Mouse (Mus musculus): ENCODE measurements around the gene Pip4p1. TPM values are rescaled to one million over a fixed set of nuclear protein-coding genes. Genes with fewer than 3 reads are reported as not detected.

Gene Pip4p1
- 86.2 TPM for total RNA-seq (2023)

DNA sequence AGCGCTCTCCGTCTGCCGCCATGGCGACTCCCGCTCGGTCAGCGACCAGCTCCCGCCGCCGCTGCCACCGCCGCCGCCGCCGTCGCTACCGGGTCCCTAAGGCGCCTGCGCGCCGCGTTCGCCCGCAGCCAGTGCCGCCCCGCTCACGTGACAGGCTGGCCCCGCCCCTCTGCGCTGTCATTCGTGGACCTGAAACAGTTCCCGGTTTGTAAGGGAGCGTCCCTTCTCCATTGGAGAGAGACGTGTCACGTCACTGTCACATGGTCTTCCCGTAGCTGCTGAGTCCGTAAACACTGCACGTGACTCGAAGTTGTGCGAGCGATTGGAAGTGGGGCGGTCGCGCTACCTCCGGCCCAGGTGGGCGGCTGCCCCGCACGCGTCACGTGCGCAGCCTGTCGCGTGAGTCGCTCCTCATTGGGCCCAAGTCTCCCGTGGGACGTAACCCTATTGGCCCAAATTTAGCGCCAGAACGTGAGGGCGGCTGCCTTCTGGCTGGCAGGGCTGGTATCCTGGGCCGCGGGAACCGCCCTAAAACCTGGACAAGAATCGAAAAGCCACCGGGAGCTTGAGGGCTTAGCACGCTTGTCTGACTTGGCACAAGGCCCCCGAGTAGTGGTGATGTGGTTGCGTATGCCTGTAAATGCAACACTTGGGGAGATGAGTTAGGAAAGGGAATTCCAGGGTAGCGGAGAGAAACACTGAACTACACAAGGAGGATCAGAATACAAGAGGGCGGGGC lies at the start of gene Pip4p1, which contains the start of gene Pnp:
Gene Pip4p1, minus strand, starts transcription at position 103 of the 739 bp plus-strand sequence.
Gene Pnp, plus strand, starts transcription at position 329 of the 739 bp plus-strand sequence.

DNA sequence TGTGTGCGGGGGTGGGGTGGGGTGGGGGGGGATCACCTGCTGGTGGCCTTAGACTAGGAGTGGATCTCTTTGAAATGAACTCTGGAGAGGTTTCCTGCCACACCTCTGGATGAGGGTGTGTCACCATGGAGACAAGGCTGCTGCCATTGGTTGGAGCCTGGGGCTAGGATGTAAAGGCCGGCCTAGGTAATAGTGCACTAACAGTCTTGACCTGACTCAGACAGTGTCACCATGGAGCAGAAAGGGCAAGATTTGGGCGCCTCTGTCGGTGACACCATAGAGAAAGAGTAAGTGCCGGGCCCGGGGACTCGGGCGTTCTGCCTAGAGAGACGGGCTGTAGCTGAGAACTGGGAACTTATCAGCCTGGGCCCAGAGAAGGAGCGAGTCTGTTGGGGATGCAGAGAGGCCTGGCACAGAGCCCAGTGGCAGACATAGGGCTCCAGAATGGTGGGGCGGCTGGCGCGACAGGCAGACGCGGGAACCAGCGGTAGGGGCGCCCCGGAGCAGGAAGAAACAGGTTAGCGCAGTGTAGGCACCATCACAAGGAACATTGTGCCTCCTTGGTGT lies 25.4 kb upstream of the Pip4p1 start, which contains the start of gene Pnp2:
Gene Pnp2, plus strand, starts transcription at position 51 of the 567 bp plus-strand sequence.

GRCm38 (mm10) chr14:50943932-50944667 lies 13.4 kb upstream of the Pip4p1 start, which contains the start of gene Gm49342:
Gm49342 (plus strand) TSS chr14:50944517.

DNA sequence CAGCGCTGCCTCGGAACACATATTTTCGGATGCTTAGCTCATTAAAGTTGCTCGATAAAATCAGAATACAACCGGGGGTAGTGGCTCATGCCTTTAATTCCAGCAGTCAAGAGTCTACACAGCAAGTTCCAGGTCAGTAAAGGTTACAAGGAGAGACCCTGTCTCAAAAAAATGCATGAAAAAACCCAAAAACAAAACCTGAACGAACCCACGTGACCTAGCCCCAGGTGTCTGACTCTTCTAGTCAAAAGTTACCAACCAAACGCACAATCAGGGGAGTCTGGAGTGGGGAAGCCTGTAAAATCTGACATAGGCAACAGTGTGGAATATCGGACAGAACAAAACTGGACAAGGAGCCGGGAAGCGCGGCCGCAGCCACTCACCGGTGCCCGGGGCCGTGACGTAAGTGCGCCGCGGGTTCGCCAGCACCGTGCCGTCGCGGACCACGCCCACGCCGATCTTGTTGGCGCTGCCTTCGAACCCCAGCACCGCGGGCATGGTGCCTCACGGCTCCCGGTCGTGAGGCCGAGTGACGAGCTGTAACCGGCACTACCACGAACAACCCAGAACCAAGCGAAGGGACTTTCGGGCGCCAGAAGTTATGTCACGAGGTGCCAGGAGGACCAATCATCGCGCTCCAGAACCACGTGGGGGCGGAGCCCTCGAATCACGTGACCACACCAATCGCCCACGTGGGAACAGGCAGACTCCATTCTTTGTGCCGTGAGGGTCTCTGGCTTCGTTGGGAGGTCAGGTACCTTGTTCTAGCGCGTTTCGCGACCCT lies 6.2 kb downstream of the Pip4p1 start, which contains the start of the genes Osgep and Apex1:
Gene Osgep, minus strand, starts transcription at position 613 of the 784 bp plus-strand sequence.
Gene Apex1, plus strand, starts transcription at position 688 of the 784 bp plus-strand sequence.

DNA sequence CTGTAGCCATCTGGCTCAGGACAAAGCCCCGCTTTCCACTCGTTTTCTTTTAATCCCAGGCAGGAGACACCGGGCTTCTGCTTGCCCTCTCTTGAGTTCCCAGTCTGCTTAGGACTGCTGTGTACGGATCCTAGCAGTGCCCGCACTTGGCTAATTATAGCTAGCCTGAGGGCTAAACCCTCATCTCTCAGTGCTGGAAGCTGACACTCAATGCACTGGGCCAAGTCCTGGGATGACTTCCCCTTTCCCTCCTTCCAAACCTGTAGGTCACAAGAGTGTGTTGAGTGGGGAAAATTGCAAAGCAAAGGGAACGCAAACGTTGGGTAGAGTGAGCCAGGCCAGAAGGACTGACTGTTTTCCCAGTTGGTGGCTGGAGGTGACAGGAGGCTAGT lies 33.3 kb downstream of the Pip4p1 start, which contains the start of gene Klhl33:
Gene Klhl33, minus strand, starts transcription at position 134 of the 392 bp plus-strand sequence.

Other genes with a start within 250 kb of the Pip4p1 start
- gene Olfr747, start 237.7 kb downstream of the Pip4p1 start, total RNA-seq (2023), result not detected
- not detected for gene Olfr748, start 223.5 kb downstream of the Pip4p1 start, total RNA-seq (2023)
- not detected for gene Olfr749, start 185.8 kb downstream of the Pip4p1 start, total RNA-seq (2023)
- gene Ttc5, start 145.3 kb downstream of the Pip4p1 start, total RNA-seq (2023), result 70.2 TPM
- 2.4 TPM for gene Ccnb1ip1, start 123.1 kb downstream of the Pip4p1 start, total RNA-seq (2023)
- gene Parp2, start 123.0 kb downstream of the Pip4p1 start, total RNA-seq (2023), result 59.4 TPM
- 29.3 TPM for gene Tep1, start 60.3 kb downstream of the Pip4p1 start, total RNA-seq (2023)
- not detected for gene Klhl33, start 33.3 kb downstream of the Pip4p1 start, total RNA-seq (2023)
- gene Osgep, start 6.0 kb downstream of the Pip4p1 start, total RNA-seq (2023), result 35.4 TPM
- 43.6 TPM for gene Apex1, start 5.9 kb downstream of the Pip4p1 start, total RNA-seq (2023)
- 32.1 TPM for gene Pnp, start 226 bp upstream of the Pip4p1 start, total RNA-seq (2023)
- gene Gm49342, start 13.7 kb upstream of the Pip4p1 start, total RNA-seq (2023), result 23.6 TPM
- gene Pnp2, start 25.1 kb upstream of the Pip4p1 start, total RNA-seq (2023), result 0.58 TPM
- gene Rnase10, start 76.9 kb upstream of the Pip4p1 start, total RNA-seq (2023), result not detected
- not detected for gene Rnase9, start 111.0 kb upstream of the Pip4p1 start, total RNA-seq (2023)
- gene Rnase11, start 119.3 kb upstream of the Pip4p1 start, total RNA-seq (2023), result not detected
- not detected for gene Rnase12, start 126.8 kb upstream of the Pip4p1 start, total RNA-seq (2023)
- gene Olfr750, start 143.6 kb upstream of the Pip4p1 start, total RNA-seq (2023), result not detected
- gene Rnase4, start 160.2 kb upstream of the Pip4p1 start, total RNA-seq (2023), result 0.37 TPM
- gene Ang, start 160.3 kb upstream of the Pip4p1 start, total RNA-seq (2023), result 0.77 TPM
- gene Eddm3b, start 183.6 kb upstream of the Pip4p1 start, total RNA-seq (2023), result not detected
- 10.3 TPM for gene Rnase6, start 193.1 kb upstream of the Pip4p1 start, total RNA-seq (2023)
- gene Rnase1, start 215.9 kb upstream of the Pip4p1 start, total RNA-seq (2023), result 3.2 TPM
- not detected for gene Rnase2b, start 231.4 kb upstream of the Pip4p1 start, total RNA-seq (2023)